Mouse (Mus musculus): Measurements from ENCODE around the gene Tmigd3. TPM values are rescaled to one million over a fixed set of nuclear protein-coding genes. Genes with fewer than 3 reads are reported as not detected.

Gene Tmigd3
- polyA plus RNA-seq, 1 experiment from 2014 or later = not detected

GRCm38 (mm10) chr3:105959585-105959984 lies 88.9 kb downstream of the Tmigd3 start:
- peak overlapping the region; percentile 59 for H3K4me2 ChIP-seq (replicated peaks)
- DNase-seq (ENCODE audit: low spot score) (peak; percentile 59), ATAC-seq (ENCODE audit: low FRiP score) (peak; percentile 79)
- H3K9me3 ChIP-seq (ENCODE audit: control insufficient read depth, low read length) = no peaks in the 10 kb centered on the region
- H3K4me3 ChIP-seq (replicated peaks; ENCODE audit: low read length) = peak overlapping the region; percentile 71
- peaks cover 23% of the 10 kb centered on the region for H3K4me1 ChIP-seq (replicated peaks; ENCODE audit: control insufficient read depth, insufficient read depth, low read length)
- H3K36me3 ChIP-seq (replicated peaks; ENCODE audit: control insufficient read depth, insufficient read depth) = peaks cover 49% of the 10 kb centered on the region
- 1% methylated on average over 26 of the region's 26 CpGs for WGBS
- peak overlapping the region; percentile 89 for H3K9ac ChIP-seq
- H3K27me3 ChIP-seq (ENCODE audit: control insufficient read depth, insufficient read depth, low read length) = no peaks in the 10 kb centered on the region
- H3K27ac ChIP-seq = peak overlapping the region; percentile 67; the same call in 1 of the 2 replicates

GRCm38 (mm10) chr3:105959999-105960398 lies 89.3 kb downstream of the Tmigd3 start, which contains the start of gene Atp5f1:
Atp5f1 (minus strand) TSS chr3:105960099.
- no peak for DNase-seq (ENCODE audit: low spot score)
- Histone ChIP-seq H3K9me3 (ENCODE audit: control insufficient read depth, low read length) (no peaks in the 10 kb centered on the region), H3K4me2 (replicated peaks) (peak within 1 kb of the TSS; percentile 85), H3K27ac (peak within 1 kb of the TSS; percentile 80), H3K4me3 (replicated peaks; ENCODE audit: low read length) (peak within 1 kb of the TSS; percentile 71), H3K4me1 (replicated peaks; ENCODE audit: control insufficient read depth, insufficient read depth, low read length) (peaks cover 23% of the 10 kb centered on the region), H3K27me3 (ENCODE audit: control insufficient read depth, insufficient read depth, low read length) (no peaks in the 10 kb centered on the region), H3K9ac (peak within 1 kb of the TSS; percentile 89), H3K36me3 (replicated peaks; ENCODE audit: control insufficient read depth, insufficient read depth) (peaks cover 49% of the 10 kb centered on the region)
- no peak for ATAC-seq (ENCODE audit: low FRiP score)
- 5% methylated on average over 6 of the region's 6 CpGs for WGBS

GRCm38 (mm10) chr3:105960700-105961099 lies 90.0 kb downstream of the Tmigd3 start:
- 96% methylated on average over 2 of the region's 2 CpGs for WGBS
- Histone ChIP-seq H3K4me2 (replicated peaks) (peak overlapping the region; percentile 59), H3K4me3 (replicated peaks; ENCODE audit: low read length) (no peak overlapping the region), H3K4me1 (replicated peaks; ENCODE audit: control insufficient read depth, insufficient read depth, low read length) (peaks cover 23% of the 10 kb centered on the region), H3K9me3 (ENCODE audit: control insufficient read depth, low read length) (no peaks in the 10 kb centered on the region), H3K36me3 (replicated peaks; ENCODE audit: control insufficient read depth, insufficient read depth) (peaks cover 52% of the 10 kb centered on the region), H3K27ac (no peak overlapping the region), H3K9ac (0 out of 2 replicates have a peak overlapping the region, but pooled peaks have one; percentile 89), H3K27me3 (ENCODE audit: control insufficient read depth, insufficient read depth, low read length) (no peaks in the 10 kb centered on the region)
- DNase-seq (ENCODE audit: low spot score) (no peak), ATAC-seq (ENCODE audit: low FRiP score) (no peak)

- no peak overlapping the region for H3K27ac ChIP-seq
- no peak for ATAC-seq (ENCODE audit: low FRiP score)
- H3K36me3 ChIP-seq (replicated peaks; ENCODE audit: control insufficient read depth, insufficient read depth) = peaks cover 41% of the 10 kb centered on the region
- no peaks in the 10 kb centered on the region for H3K9me3 ChIP-seq (ENCODE audit: control insufficient read depth, low read length)
- 87% methylated on average over 5 of the region's 5 CpGs for WGBS
- H3K4me3 ChIP-seq (replicated peaks; ENCODE audit: low read length) = no peak overlapping the region
- no peak for DNase-seq (ENCODE audit: low spot score)
- no peak overlapping the region for H3K4me2 ChIP-seq (replicated peaks)
- no peak overlapping the region for H3K9ac ChIP-seq
- H3K4me1 ChIP-seq (replicated peaks; ENCODE audit: control insufficient read depth, insufficient read depth, low read length) = no peaks in the 10 kb centered on the region
- no peaks in the 10 kb centered on the region for H3K27me3 ChIP-seq (ENCODE audit: control insufficient read depth, insufficient read depth, low read length)
Observed at GRCm38 (mm10) chr3:105971831-105972446, 101.2 kb downstream of the Tmigd3 start.

GRCm38 (mm10) chr3:105973411-105973810 lies 102.7 kb downstream of the Tmigd3 start, which contains the start of gene Ovgp1:
Ovgp1 (plus strand) TSS chr3:105973711.
- Histone ChIP-seq H3K4me1 (replicated peaks; ENCODE audit: control insufficient read depth, insufficient read depth, low read length) (no peaks in the 10 kb centered on the region), H3K36me3 (replicated peaks; ENCODE audit: control insufficient read depth, insufficient read depth) (peaks cover 27% of the 10 kb centered on the region), H3K9me3 (ENCODE audit: control insufficient read depth, low read length) (no peaks in the 10 kb centered on the region), H3K9ac (no peak within 1 kb of the TSS), H3K4me3 (replicated peaks; ENCODE audit: low read length) (no peak within 1 kb of the TSS), H3K27me3 (ENCODE audit: control insufficient read depth, insufficient read depth, low read length) (no peaks in the 10 kb centered on the region), H3K27ac (no peak within 1 kb of the TSS), H3K4me2 (replicated peaks) (no peak within 1 kb of the TSS)
- DNase-seq (ENCODE audit: low spot score) = no peak
- ATAC-seq (ENCODE audit: low FRiP score) = no peak
- WGBS = 79% methylated on average over 3 of the region's 3 CpGs

Other genes with a start within 250 kb of the Tmigd3 start
- 21.6 and 23.1 TPM in 2 replicates for gene Ddx20, start 183.3 kb upstream of the Tmigd3 start, polyA plus RNA-seq (2014; fragmentation: Nextera tagmentation; extraction: Ambion mirVana)
- gene Inka2, start 166.3 kb upstream of the Tmigd3 start, polyA plus RNA-seq (2014; fragmentation: Nextera tagmentation; extraction: Ambion mirVana) = 4.6 and 5.5 TPM in 2 replicates
- 67.8 and 68.5 TPM in 2 replicates for gene Rap1a, start 69.6 kb upstream of the Tmigd3 start, polyA plus RNA-seq (2014; fragmentation: Nextera tagmentation; extraction: Ambion mirVana)
- gene Adora3, start within 50 bp of the Tmigd3 start, polyA plus RNA-seq (2014; fragmentation: Nextera tagmentation; extraction: Ambion mirVana) = 0.27 TPM in 1 of 2 replicates, not detected in the other
- 0.17 and 0.46 TPM in 2 replicates for gene I830077J02Rik, start 61.8 kb downstream of the Tmigd3 start, polyA plus RNA-seq (2014; fragmentation: Nextera tagmentation; extraction: Ambion mirVana)
- 86.2 and 90.1 TPM in 2 replicates for gene Wdr77, start 88.5 kb downstream of the Tmigd3 start, polyA plus RNA-seq (2014; fragmentation: Nextera tagmentation; extraction: Ambion mirVana)
- gene Atp5f1, start 89.2 kb downstream of the Tmigd3 start, polyA plus RNA-seq (2014; fragmentation: Nextera tagmentation; extraction: Ambion mirVana) = 577 and 604 TPM in 2 replicates
- 4.0 and 4.1 TPM in 2 replicates for gene Ovgp1, start 102.8 kb downstream of the Tmigd3 start, polyA plus RNA-seq (2014; fragmentation: Nextera tagmentation; extraction: Ambion mirVana)
- gene Pifo, start 143.7 kb downstream of the Tmigd3 start, polyA plus RNA-seq (2014; fragmentation: Nextera tagmentation; extraction: Ambion mirVana) = 7.5 and 15.1 TPM in 2 replicates
- 0.20 and 0.26 TPM in 2 replicates for gene Chil5, start 161.9 kb downstream of the Tmigd3 start, polyA plus RNA-seq (2014; fragmentation: Nextera tagmentation; extraction: Ambion mirVana)
- gene Chia1, start 242.3 kb downstream of the Tmigd3 start, polyA plus RNA-seq (2014; fragmentation: Nextera tagmentation; extraction: Ambion mirVana) = 1.3 and 1.4 TPM in 2 replicates

Measured in hindbrain, embryonic 14.5 days (tissue).